Mouse (Mus musculus) gastrocnemius, adult 18-20 months (tissue): Measurements from ENCODE around the gene Myh8. TPM values are rescaled to one million over a fixed set of nuclear protein-coding genes. Genes with fewer than 3 reads are reported as not detected.

Experiments used
- total RNA-seq, 2 experiments: library from RNA; stranded (reverse); gene quantifications; 2 replicates each; pipeline ENCODE4 v1.2.3; 2021

The Myh8 gene
- total RNA-seq, 2 experiments from 2014 or later: 257 to 267 TPM

Other genes starting within 250 kb of the Myh8 start
- 1 to 10 TPM; 6.5 to 8.2 TPM for gene Adprm, start 224.5 kb upstream of the Myh8 start, total RNA-seq
- 1 to 10 TPM; 7.0 to 7.7 TPM for gene Sco1, start 224.5 kb upstream of the Myh8 start, total RNA-seq
- 10 to 100 TPM in 1 of 2 experiments, 1 to 10 TPM in 1; 9.5 to 15.9 TPM for gene Myh3, start 198.8 kb upstream of the Myh8 start, total RNA-seq
- gene Myh2, start 106.1 kb upstream of the Myh8 start, total RNA-seq: 1,000 to 10,000 TPM; 2,421 to 2,564 TPM
- gene Myh1, start 77.1 kb upstream of the Myh8 start, total RNA-seq: 1,000 to 10,000 TPM; 2,776 to 3,903 TPM
- over 10,000 TPM; 26,101 to 26,132 TPM for gene Myh4, start 39.1 kb upstream of the Myh8 start, total RNA-seq
- 1 to 10 TPM; 4.0 to 5.7 TPM for gene Myh13, start 44.5 kb downstream of the Myh8 start, total RNA-seq
- 1 to 10 TPM; 6.4 to 8.1 TPM for gene Gas7, start 178.3 kb downstream of the Myh8 start, total RNA-seq